Mouse (Mus musculus) ES-E14 (cell line): Measurements from ENCODE around the gene Olfr177.

Experiments
- MAFK ChIP-seq: IDR thresholded peaks from 2 replicates; pipeline ENCODE4 v1.6.1; 2014; ENCODE audit warnings: mild to moderate bottlenecking, low read depth, low read length, inconsistent platforms; ENCODE audit not compliant: insufficient read depth
- ZC3H11A ChIP-seq: IDR thresholded peaks from 2 replicates; pipeline ENCODE4 v1.6.1; 2012; ENCODE audit warnings: low read depth, mild to moderate bottlenecking, inconsistent platforms, low read length, borderline replicate concordance
- ZNF384 ChIP-seq: IDR thresholded peaks from 2 replicates; pipeline ENCODE4 v1.6.1; 2012; ENCODE audit warnings: low read depth, low read length, inconsistent platforms

DNA sequence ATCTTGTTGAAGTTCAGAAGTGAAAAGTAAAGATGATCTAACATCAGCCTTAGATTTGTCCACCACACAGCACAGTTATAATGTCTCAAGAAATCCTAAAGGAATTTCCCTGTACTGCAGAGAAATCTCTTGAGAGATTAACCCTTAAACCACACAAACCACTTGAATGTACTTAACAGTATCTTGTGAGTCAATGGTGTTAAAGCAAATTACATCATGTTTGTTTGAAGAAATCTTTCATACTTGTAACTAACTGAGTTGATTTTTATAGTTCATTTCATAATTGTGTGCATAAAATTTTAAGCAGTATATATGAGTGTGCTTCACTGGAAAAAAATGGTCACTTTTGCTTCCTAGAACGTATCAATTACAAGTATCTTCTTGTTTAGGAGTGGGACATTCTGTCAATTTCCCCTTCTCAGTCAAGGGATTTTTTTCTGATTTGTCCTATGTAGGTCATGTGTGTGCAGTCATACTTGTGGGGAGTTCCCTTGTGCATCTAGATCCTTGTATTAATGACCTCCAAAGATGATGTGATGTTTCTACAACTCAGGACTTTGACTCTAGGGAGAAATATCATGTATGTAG, 47.7 kb downstream of the Olfr177 start, which contains the start of gene Olfr175-ps1:
- TF ChIP-seq ZNF384 (no peak), MAFK (no peak), ZC3H11A (no peak)
